Mouse (Mus musculus) lung, postnatal 36 days (tissue): ENCODE measurements around the gene Stxbp4.
A peak's percentile ranks its signal among the peaks of the same experiment; 100 is the strongest.

Experiments
- DNase-seq: peaks from one replicate; pipeline ENCODE4 v3.0.0; 2022; ENCODE audit warnings: mixed read lengths

The Stxbp4 gene

GRCm38 (mm10) chr11:90637440-90638311 lies at the start of gene Stxbp4, which contains the start of gene Cox11:
Gene Stxbp4, minus strand, starts transcription at chr11:90638084.
Gene Cox11, plus strand, starts transcription at chr11:90638173.
- peak; percentile 95 for DNase-seq

- no peak for DNase-seq
Measured at GRCm38 (mm10) chr11:90687040-90687439, 49.2 kb upstream of the Stxbp4 start.

GRCm38 (mm10) chr11:90686287-90687025 lies 48.6 kb upstream of the Stxbp4 start:
- DNase-seq, result peak; percentile 44

- DNase-seq, result no peak
Measured at GRCm38 (mm10) chr11:90685196-90685595, 47.3 kb upstream of the Stxbp4 start.

- DNase-seq, result no peak
Measured at GRCm38 (mm10) chr11:90684765-90685164, 46.9 kb upstream of the Stxbp4 start.

GRCm38 (mm10) chr11:90681171-90681570 lies 43.3 kb upstream of the Stxbp4 start:
- DNase-seq, result no peak

- peak; percentile 25 for DNase-seq
Measured at GRCm38 (mm10) chr11:90678582-90678981, 40.7 kb upstream of the Stxbp4 start.

- DNase-seq, result no peak
Measured at GRCm38 (mm10) chr11:90677771-90678288, 39.9 kb upstream of the Stxbp4 start.

- no peak for DNase-seq
Measured at GRCm38 (mm10) chr11:90677027-90677426, 39.1 kb upstream of the Stxbp4 start.

GRCm38 (mm10) chr11:90675479-90676110 lies 37.7 kb upstream of the Stxbp4 start:
- DNase-seq, result no peak

- peak; percentile 51 for DNase-seq
Measured at GRCm38 (mm10) chr11:90667325-90667724, 29.4 kb upstream of the Stxbp4 start.

- DNase-seq, result no peak
Measured at GRCm38 (mm10) chr11:90666916-90667315, 29.0 kb upstream of the Stxbp4 start.

GRCm38 (mm10) chr11:90666144-90666757 lies 28.4 kb upstream of the Stxbp4 start:
- no peak for DNase-seq

- peak; percentile 54 for DNase-seq
Measured at GRCm38 (mm10) chr11:90665161-90665560, 27.3 kb upstream of the Stxbp4 start.

- DNase-seq, result no peak
Measured at GRCm38 (mm10) chr11:90664345-90664986, 26.6 kb upstream of the Stxbp4 start.

GRCm38 (mm10) chr11:90663618-90664297 lies 25.9 kb upstream of the Stxbp4 start:
- no peak for DNase-seq

- DNase-seq, result no peak
Measured at GRCm38 (mm10) chr11:90663052-90663451, 25.2 kb upstream of the Stxbp4 start.

- DNase-seq, result no peak
Measured at GRCm38 (mm10) chr11:90660662-90661061, 22.8 kb upstream of the Stxbp4 start.

GRCm38 (mm10) chr11:90657527-90657926 lies 19.6 kb upstream of the Stxbp4 start:
- peak; percentile 46 for DNase-seq

- no peak for DNase-seq
Measured at GRCm38 (mm10) chr11:90652603-90653002, 14.7 kb upstream of the Stxbp4 start.

GRCm38 (mm10) chr11:90650231-90650885 lies 12.5 kb upstream of the Stxbp4 start:
- no peak for DNase-seq
